Mouse (Mus musculus): Measurements from ENCODE around the gene Edn2.
A peak's percentile ranks its signal among the peaks of the same experiment; 100 is the strongest.

Edn2 gene

DNA sequence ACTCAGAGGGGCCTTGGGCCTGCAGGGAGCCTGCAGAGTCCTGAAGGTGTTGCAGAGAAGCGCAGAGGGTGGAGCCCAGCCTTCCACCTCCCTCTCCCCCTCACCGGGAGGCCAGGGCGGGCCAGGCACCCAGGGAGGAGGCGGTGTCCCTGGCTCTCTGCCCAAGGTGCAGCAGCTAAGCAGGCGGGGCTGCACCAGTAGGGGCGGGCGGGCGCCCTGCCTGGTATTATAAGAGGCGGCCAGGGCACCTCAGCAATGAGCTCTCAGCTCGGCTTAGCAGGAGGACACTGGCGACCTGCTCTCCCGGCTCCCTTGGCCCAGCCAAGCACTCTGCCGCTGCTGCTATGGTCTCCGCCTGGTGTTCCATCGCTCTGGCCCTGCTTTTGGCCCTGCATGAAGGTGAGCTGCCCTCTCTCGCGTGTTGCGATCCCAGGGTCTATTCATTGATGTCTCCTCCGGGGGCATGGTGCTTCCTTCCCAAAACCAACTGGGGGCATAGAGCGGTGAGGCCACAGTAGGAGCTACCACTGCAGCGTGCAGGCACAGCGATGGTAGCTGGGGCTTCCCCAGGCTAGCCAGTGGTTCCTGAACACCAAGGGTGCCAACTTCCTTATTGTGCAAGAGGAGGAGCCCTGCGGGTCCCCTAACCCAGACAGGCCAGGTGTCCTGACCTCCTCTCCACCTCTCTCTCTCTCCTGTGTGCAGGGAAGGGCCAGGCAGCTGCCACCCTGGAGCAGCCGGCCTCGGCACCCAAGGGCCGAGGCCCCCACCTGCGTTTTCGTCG is at the start of gene Edn2:
TSS of gene Edn2 (plus strand) at position 41 of the 784 bp plus-strand sequence.
- DNase-seq = no peak

DNA sequence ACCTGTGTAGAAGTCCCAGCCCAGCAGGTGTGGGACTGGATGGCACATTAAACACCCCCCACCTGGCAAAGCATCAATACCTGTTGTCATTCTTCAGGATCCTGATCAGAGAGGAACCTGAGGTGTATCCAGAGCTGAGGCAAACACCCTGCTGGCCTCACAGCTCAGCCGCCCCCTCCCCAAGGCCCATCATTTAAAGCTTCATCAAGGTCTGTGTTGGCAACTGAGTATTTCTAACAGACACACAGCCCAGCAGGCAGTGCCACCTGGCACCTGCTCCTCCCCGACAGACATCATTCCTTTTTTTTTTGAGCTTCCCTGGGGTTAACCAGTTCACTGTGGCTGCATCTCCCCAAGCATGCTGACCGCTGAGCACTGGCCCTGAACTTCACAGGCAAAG is 45.5 kb upstream of the Edn2 start:
- DNase-seq = no peak

DNA sequence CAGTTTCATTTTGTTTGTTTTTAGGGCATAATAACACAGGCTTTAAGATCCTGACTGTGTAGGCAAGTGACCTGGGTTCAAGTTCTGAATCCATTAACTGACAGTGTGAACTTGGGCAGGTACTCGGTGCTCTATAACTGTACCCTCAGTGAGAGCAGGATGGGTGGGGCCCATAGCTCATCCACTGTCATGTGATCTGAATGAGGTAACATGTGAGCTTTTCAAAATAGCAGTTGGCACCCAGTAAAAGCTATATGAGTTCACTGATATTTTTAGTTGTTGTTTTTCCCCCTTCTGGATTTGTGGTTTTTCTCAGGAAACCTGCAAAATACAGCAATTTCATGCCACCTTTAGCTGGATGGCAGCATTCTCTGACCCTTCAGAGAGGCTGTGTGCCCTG is 44.7 kb upstream of the Edn2 start:
- no peak for DNase-seq

DNA sequence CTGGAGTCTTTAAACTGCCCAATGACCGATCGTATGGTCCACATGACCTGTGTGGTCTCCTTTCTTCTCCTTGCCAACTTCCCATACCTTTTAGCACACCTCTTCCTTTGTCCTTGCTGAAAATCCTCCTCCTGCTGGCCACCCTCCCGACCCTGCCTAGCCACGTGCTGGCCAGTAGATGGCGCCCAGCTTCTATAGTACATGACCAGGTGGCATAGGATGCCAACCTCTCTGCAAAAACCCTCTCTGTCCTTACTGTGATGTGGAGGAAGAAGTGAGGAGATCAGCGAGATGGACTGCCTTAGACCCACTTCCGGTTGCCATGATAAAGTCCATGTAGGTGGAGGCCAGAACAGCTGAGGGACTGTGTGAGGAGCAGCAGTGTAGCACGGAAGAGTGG is 40.7 kb upstream of the Edn2 start:
- DNase-seq = peak; percentile 60

DNA sequence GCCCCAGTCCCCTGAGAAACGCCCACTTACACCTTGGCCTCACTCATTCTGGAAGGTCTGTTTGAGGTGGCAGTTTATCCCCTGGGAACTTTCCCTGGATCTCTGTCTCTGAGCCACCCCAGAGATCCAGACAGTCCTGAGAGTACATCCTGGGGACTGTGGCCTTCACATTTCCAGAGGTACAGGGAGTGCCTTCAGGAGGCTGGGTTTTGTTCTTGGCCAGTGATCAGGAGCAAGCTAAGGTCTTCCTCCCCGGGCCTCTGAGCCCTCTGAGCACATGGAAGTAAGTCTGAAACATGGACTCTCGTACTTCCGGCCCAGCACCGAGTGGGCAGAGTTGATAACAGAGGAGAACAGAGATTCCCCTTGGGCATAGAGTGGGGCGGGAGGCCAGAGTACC is 36.4 kb upstream of the Edn2 start:
- no peak for DNase-seq

DNA sequence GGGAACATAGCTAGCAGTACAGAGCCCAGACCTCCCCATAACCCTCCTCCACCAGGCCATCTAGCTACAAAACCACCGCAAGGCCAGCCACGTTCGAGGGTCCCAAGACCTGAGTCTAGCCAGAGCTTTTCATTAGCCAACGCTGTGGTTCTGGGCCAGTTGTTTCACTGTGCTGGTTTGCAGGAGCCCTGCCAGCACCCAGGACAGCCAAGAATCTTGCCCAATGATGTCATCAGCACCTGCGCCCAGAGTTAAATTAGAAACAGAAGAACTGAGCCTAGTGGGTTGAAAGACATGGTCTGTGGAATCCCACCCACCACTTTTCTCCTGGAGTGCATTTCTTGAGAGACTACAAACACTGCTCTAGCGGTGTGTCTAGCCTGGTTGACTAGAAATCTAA is 35.0 kb upstream of the Edn2 start:
- DNase-seq = no peak

DNA sequence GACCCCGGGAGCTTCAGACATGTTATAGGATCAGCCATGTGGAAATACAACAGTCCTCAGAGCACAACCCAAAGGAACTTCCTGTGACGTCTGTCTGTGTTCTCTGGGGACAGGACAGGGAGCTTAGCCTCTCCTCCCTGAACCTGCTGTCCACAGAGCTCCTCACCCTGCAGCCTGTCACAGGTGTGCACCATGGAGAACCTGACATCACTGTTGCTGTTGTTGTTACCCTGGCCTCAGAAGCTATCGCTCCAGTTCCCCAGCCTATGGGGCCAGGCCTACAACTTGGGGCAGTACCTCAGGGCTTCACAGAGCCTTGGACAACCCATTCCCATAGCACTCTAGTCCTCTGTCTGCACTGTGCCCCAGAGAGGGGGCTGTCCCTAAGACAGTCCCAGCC is 33.7 kb upstream of the Edn2 start:
- no peak for DNase-seq

DNA sequence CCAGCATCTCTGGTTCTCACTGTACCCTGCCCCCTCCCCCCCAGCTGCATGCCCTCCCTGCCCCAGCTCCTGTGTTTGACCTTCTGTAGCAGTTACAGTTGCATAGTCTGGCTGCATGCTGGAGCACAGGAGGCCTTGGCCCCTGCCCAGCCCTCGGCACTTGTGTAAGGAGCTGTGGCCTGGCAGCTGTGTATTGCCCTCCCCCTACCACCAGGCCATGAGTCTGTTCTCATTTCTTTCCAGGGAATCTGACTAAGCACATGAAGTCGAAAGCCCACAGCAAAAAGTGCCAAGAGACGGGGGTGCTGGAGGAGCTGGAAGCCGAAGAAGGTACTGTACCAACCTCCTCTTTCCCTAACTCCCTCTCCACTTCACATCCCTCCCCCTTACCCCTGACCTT is 33.0 kb upstream of the Edn2 start:
- no peak for DNase-seq

DNA sequence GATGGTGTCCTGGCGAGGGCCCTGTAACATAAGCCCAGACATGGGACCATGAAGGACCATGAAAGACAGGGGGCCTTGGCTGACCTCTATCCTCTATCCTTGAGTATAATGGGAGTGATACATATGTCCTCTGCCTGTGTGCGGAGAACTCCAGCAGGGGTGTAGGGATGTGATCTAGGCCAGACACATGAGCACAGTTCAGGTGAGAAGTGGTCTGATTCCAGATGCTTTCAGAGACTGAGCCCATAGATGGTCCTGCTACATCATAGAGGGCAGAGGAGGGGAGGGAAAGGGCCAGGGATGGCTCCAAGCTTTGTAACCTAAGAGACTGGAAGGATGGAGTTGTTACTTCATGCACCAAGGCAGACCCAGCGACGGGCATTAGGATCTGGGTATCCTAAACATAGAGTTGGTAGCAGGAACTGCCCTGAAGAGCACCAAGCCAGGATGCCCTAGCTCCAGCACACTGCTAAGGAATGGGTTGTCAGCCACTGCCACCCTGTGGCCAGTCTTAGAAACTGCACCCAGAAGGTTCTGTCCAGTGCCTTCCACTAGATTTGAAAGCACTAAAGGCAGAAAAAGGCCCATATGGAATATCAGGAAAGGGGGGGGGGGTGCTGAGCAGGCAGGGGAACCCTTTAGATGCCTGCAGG is 31.6 kb upstream of the Edn2 start:
- peak; percentile 71 for DNase-seq

DNA sequence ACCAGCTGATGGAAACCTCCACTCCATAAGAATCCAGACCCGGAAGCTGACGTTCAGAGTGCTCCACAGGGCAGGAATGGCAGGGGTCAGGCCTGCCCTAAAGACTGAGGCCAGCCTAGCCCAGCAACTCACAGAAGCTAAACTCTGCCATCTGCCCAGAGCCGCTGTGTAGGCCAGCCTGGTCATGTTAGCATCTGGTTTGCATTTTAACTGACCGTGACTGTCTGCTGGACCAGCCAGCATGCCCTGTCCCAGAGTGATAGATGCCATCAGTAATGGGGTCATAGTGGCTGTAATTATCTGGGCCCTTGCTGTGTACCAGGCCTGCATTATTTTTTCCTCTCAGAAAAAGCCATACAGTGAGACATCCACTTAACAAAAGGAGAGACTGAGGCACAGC is 30.1 kb upstream of the Edn2 start:
- DNase-seq = peak; percentile 23

DNA sequence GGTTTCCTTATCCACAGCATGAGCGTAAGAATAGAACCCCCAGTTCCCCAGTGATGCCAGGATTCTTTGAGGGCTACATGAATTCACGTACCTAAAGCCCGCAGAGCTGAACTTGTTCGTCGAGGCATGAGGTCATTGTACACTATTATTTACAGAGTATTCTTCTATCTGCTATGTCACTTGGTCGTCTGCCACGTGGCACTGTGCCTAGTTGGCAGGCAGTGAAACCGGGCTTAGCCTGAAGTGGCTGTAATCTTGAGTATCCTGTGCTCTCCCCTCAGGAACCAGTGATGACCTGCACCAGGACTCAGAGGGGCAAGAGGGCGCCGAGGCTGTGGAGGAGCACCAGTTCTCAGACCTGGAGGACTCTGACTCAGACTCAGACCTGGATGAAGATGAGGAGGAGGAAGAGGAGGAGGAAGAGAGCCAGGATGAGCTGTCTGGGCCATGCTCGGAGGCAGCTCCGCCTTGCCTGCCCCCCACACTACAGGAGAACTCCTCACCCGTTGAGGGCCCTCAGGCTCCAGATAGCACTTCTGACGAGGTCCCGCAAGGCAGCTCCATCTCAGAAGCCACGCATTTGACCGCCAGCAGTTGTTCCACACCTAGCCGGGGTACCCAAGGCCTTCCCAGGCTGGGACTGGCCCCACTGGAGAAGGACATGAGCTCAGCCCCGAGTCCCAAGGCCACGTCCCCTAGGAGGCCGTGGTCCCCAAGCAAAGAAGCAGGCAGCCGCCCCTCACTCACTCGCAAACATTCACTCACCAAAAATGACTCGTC is 29.4 kb upstream of the Edn2 start:
- DNase-seq = no peak

DNA sequence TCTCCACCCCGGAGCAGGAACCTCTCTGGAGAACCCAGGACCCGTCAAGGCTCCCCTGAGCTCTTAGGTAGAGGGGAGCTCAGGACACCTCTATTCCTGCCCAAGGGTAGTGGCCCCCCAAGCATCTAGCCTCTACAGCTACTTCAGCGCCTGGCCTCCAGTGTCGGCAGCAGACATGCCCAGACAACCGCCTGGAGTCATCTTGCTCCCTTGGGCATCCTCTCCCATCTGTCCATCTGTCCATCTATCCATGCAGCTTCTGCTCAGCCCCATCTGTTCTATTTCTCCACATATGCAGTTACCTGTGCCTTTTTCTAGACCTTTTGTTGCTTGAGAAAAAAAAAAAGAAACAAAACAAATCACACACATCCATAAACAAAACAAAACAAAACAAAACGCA is 26.8 kb upstream of the Edn2 start:
- no peak for DNase-seq

DNA sequence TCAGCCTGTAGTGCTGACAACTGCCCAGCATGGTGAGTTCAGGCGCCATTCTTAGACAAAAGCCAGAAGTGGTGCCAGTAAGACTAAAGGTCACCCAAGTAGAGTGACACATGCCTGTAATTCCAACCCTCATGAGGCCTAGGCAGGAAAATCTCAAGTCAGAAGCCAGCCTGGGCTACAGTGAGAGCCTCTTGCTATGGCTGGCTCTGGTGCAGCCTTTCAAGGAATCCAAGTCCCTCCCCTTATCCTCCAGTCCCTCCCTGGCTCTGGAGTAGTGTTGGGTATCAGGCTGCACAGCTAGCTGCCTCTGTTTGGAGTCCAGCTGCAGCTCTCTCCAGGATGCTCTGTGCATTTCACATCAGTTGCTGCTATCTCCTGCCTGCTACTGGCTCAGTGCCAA is 19.2 kb upstream of the Edn2 start:
- DNase-seq = no peak

DNA sequence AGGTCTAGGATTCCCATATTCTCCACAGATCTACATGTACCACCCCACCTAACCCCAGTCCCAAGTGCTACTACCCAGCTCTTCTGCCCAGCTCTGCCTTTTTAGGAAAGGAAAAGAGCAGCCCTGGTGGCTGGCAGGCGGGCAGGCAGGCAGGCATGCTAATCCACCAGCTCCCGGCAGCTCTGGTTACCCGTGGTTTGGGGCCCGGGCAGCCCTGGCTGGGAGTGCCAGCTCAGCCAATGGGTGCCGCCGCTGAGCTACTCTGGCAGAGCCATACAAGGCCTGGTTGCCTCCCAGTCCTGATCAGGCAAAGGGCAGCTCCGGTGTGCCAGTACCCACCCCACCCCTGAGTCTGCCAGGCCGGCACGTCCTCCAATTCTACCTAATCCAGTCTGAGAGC is 18.1 kb upstream of the Edn2 start:
- DNase-seq = no peak

DNA sequence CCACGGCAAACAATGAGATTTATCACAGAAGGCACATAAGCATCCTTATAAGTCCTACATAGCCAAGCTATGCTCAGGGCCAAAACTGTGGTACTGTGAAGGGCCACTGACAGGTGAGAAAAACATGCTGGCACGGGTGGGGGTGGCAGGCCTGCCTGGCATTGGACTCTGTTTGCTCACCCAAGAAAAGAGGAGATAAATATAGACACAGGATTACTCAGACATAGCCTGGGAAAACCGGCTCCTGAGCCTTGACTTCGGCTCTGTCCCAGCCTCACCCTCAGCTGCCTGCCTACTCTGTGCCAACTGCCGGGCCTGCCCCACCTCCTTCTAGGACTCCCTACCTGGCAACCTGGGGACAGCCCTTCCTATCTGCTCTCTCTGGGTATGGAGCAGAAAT is 16.7 kb upstream of the Edn2 start:
- DNase-seq = no peak

DNA sequence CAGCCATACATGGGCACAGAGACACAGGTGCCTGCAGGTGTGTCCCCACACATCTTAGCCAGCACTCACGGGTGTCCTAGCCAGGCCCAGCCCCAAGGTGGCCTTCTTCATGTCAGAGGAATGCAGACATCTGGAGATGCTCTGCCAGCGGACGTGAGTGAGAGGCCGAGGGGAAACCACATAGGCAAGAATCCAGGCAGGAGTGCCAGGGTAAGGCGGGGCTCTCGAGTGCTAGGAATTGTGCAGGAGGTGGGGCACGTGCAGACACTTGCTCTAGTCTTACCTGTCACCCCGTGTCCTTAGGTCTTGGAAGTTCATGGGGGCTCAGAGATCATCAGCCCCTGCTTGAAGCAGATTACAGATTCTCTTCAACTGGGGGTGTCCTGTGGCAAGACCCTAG is 15.1 kb upstream of the Edn2 start:
- no peak for DNase-seq

DNA sequence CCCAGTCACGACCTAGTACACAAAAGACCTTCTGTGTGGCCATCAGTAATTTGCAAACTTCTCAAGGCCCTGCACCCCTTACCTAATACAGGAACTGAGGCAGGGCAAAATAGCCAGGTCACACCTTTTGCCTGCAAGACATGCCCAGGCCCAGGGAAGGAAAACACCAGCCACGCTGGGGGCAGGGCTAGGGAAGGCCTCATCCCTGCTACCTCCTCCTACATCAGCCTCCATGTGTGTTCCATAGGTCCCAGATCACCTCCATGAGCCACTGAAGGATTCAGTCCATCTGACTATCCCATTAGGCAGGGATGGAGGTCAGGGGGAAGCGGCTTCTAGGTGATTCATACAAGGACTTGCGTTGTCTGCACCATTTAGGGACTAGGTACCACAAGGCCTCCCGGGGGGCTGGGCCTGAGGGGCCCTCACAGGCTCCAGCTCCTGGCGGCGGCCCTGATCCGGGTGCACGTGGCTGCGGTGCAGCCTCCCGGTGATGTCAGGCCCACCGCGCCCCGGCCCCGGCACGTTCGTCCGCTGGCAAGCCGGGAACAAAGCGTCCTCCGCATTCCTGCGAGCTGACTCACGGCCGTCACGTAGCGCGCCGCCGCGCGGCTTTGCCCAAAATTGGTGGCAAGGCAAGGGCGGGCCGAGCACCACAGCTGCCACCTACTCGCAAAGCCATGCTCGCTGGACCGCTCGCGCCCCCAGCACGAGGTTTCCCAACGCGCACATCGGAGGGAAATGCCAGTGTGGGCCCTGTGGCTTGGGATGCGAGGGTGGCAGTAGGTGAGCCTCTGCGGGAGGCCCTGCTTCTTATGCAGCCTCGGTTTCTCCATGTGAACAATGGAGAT is 12.5 kb upstream of the Edn2 start:
- peak; percentile 89 for DNase-seq

DNA sequence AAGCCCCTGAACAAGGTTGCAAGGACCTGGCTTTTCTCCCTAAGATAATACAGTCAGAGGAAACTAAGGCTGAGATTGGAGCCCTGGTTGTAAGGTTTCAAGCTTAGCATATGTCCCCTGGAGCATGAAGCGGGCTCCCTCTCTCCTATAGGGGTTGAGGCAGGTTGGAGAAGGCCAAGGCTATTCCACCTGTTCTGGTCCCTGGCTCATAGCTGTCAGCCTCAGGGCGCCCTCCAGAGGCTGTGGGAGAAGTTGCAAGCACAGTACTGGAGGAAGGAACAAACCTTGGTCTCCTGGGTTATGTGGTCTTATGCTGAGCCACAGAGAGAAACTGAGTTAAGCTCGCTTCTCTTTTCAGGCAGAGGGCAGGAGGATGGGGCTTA is 11.9 kb upstream of the Edn2 start:
- peak; percentile 57 for DNase-seq

DNA sequence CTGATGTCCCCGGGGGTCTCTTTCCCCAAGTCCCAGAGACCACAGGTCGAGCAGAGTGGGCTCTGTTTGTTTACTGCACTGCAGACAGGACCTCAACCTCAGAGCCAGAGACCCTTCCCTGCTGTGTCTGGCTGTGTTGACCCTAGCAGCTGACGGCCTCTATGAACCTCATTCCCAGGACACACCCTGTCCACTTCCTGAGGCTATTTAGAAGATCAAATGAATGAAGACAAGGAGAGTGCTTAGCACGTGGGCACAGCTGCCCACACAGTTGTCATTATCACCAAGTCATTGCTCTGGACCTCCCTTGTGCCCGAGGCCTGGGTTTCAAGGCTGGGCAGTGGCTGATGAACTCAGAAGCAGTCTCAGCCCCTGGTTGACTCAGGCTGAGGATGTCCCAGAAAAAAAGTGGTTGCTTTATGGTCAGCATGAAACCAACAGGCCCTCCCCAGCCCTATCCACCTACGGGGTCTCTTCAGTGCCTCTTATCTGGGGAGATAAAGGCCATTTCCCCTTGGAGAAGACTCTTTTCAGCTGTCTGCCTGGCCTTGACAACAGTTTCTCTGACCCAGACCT is 10.6 kb upstream of the Edn2 start:
- no peak for DNase-seq

DNA sequence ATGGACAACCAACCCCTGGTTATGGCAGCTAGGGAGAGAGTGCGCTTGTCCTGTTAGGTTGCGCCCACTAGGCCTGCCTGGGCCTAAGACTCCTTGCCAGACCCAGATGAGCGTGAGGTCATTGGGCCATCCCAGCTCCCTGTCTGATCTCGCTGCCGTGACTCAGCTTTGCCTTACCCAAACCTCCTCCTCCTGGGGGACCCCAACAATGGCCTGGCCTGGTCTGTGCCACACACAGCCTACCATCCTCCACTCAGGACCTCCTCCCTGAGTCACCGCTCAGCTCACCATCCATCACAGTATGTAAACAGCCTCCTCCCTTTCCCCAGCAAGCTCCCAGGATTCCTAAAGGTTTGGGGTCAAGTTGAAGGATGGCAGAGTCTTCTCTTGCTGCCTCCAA is 9.1 kb upstream of the Edn2 start:
- no peak for DNase-seq

DNA sequence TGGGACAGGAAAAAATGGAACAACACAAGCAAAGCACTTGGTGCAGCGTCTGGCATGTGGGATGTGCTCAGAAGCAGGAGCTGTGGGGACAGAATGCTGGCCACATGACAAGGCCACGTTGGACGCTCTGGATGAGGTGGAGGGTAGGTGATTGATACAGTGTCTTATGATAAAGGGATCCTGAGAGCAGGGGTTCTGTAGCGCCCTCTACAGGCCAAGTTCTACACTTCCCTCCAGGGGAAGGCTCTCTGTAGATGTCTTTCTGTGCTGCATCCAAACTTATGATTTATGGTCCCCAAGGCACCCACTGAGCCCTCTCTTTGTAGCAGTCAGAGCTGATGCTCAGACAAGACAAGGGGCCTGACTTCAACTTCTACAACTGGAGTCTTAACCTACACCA is 8.4 kb upstream of the Edn2 start:
- no peak for DNase-seq

DNA sequence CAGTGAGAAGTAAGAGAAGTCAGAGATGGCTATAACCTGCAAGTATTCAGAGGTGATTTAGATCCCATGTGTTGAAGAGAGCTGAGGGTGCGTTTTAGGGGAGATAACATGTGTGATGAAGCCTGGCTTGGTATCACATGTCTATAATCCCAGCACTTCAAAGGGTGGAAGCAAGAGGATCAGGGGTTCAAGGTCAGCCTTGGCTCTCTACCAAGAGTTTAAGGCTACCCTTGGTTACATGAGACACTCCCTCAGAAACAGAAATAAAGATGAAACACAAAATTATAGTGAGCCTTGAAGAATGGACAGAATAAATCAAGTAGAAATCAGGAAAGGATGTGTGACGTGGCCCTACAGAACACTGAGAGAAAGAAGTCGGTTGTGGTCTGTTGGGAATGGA is 7.3 kb upstream of the Edn2 start:
- no peak for DNase-seq

All from embryo, embryonic 11 days (tissue).